ENCODE assay signal across 8 mouse cellular contexts in genomic region chr4:150966556-150966955, GRCm38 (mm10). TPM values are rescaled to one million over a fixed set of nuclear protein-coding genes. Genes with fewer than 3 reads are reported as not detected.
DNase-seq lines count a peak whose midpoint lies in the region; ATAC-seq and TF ChIP-seq lines count a peak whose summit lies in the region.

No protein-coding gene starts in this region.

- H3K27me3 ChIP-seq in spleen, adult 2 months (ENCODE audit: control insufficient read depth, insufficient read depth, low read length) = no peaks in the 10 kb centered on the region

- no peaks in the 10 kb centered on the region for H3K4me1 ChIP-seq in lung, adult 2 months (ENCODE audit: control insufficient read depth, insufficient read depth, low read length)
- H3K4me1 ChIP-seq in spleen, adult 2 months (ENCODE audit: control insufficient read depth, insufficient read depth, insufficient read length) = no peaks in the 10 kb centered on the region

- DNase-seq in CD4-positive, CD25-positive, alpha-beta regulatory T cell, adult 2 months (ENCODE audit: low read depth, low spot score) = peak; percentile 80
- peak; percentile 45 for DNase-seq in ovary, postnatal 14 days (ENCODE audit: low spot score)
- DNase-seq in ovary, adult 18-20 months (ENCODE audit: low spot score) = no peak
- peak; percentile 71 for DNase-seq in embryo, embryonic 10 days (ENCODE audit: low spot score)
- DNase-seq in kidney, postnatal 4 days = peak; percentile 84 to 85
- peak; percentile 71 for DNase-seq in lung, adult 2 months
- peak in 1 of 2 experiments; percentile 21 for DNase-seq in spleen, adult 2 months (ENCODE audit: low read depth in 1 of 2, low spot score in 2 of 2)

- no peaks in the 10 kb centered on the region for H3K36me3 ChIP-seq in spleen, adult 2 months (ENCODE audit: control insufficient read depth, insufficient read depth, low read length)

- no peak overlapping the region for H3K4me3 ChIP-seq in lung, adult 2 months (replicated peaks; ENCODE audit: extremely low read depth, low read depth, low read length)
- no peak overlapping the region for H3K4me3 ChIP-seq in spleen, adult 2 months (ENCODE audit: extremely low read depth, insufficient read depth, insufficient read length)

- TF ChIP-seq CTCF in lung, adult 2 months (IDR thresholded peaks at IDR 0.05; ENCODE audit: insufficient read depth, low read length) = peak; percentile 72
- peak; percentile 21; the same call in 1 of the 2 replicates for TF ChIP-seq CTCF in spleen, adult 2 months (IDR thresholded peaks at IDR 0.05; ENCODE audit: extremely low read depth, insufficient read depth, insufficient read length, insufficient replicate concordance)

- 14% methylated on average over 7 of the region's 7 CpGs for WGBS in lung, adult 2 months
- WGBS in spleen, adult 2 months = 14% methylated on average over 7 of the region's 7 CpGs

- no peak for ATAC-seq in CD4-positive, CD25-positive, alpha-beta regulatory T cell, adult 4 months

- no peak for TF ChIP-seq POLR2A in lung, adult 2 months (IDR thresholded peaks at IDR 0.05; ENCODE audit: borderline replicate concordance, extremely low read depth, low read depth, low read length)
- no peak for TF ChIP-seq POLR2A in spleen, adult 2 months (IDR thresholded peaks at IDR 0.05; ENCODE audit: low read depth, low read length)

- H3K27ac ChIP-seq in spleen, adult 2 months (ENCODE audit: insufficient read depth, low read length) = no peak overlapping the region

RNA-seq across cellular contexts. Expression of gene Uts2, which starts 30.3 kb away (rescaled TPM):
- not detected for polyA plus RNA-seq in CD4-positive, CD25-positive, alpha-beta regulatory T cell, adult 4 months (2017; shearing (Covaris generic))
- not detected in 2 replicates for polyA plus RNA-seq in lung, adult 2 months (2012; rRNA removed)
- not detected in 2 replicates for polyA plus RNA-seq in spleen, adult 2 months (2012; rRNA removed)

RNA-seq across cellular contexts. Expression of gene Tnfrsf9, which starts 52.2 kb away (rescaled TPM):
- 100 to 1,000 TPM; 209 to 263 TPM for polyA plus RNA-seq in CD4-positive, CD25-positive, alpha-beta regulatory T cell, adult 4 months (2017; shearing (Covaris generic))
- 0.54 and 1.0 TPM in 2 replicates for polyA plus RNA-seq in lung, adult 2 months (2012; rRNA removed)
- 2.2 and 4.0 TPM in 2 replicates for polyA plus RNA-seq in spleen, adult 2 months (2012; rRNA removed)

RNA-seq across cellular contexts. Expression of gene Park7, which starts 52.3 kb away (rescaled TPM):
- polyA plus RNA-seq in CD4-positive, CD25-positive, alpha-beta regulatory T cell, adult 4 months (2017; shearing (Covaris generic)) = 100 to 1,000 TPM; 550 to 588 TPM
- 80.9 and 112 TPM in 2 replicates for polyA plus RNA-seq in lung, adult 2 months (2012; rRNA removed)
- polyA plus RNA-seq in spleen, adult 2 months (2012; rRNA removed) = 51.4 and 56.9 TPM in 2 replicates

Comparison
In these comparisons a context has a peak if more than half of its experiments do, and no peak if none do; other contexts are left out.
1. RNA of gene Tnfrsf9, which starts 52.2 kb away (polyA plus RNA-seq): 209 to 263 TPM in CD4-positive, CD25-positive, alpha-beta regulatory T cell, adult 4 months; 2.2 to 4.0 TPM in spleen, adult 2 months and 0.54 to 1.0 TPM in lung, adult 2 months; every median in the first group is over 10 times any median in the second.